Mouse (Mus musculus) CH12.LX (cell line): ENCODE results near the gene Dcps.

Experiments
- CHD1 ChIP-seq: IDR thresholded peaks from 2 replicates; pipeline ENCODE4 v1.6.1; 2012; ENCODE audit warnings: low read depth, low read length, improper control_type of control experiment, inconsistent platforms
- CTCF ChIP-seq, 2 experiments: IDR thresholded peaks in 1 of 2; conservative IDR thresholded peaks in 1 of 2; 2 replicates each; pipeline ENCODE4 v1.5.1; 2011 to 2012; ENCODE audit warnings: low read depth in 2 of 2, low read length in 2 of 2, improper control_type of control experiment in 1 of 2, inconsistent platforms in 1 of 2, mild to moderate bottlenecking in 1 of 2, moderate library complexity in 1 of 2
- EP300 ChIP-seq: IDR thresholded peaks from 2 replicates; pipeline ENCODE4 v1.6.1; 2011; ENCODE audit warnings: low read length, improper control_type of control experiment
- KAT2A ChIP-seq: IDR thresholded peaks from 2 replicates; pipeline ENCODE4 v1.6.1; 2012; ENCODE audit warnings: low read length, improper control_type of control experiment, inconsistent platforms; ENCODE audit not compliant: insufficient replicate concordance
- MEF2A ChIP-seq: IDR thresholded peaks from 2 replicates; pipeline ENCODE4 v1.6.1; 2014; ENCODE audit warnings: low read depth, mild to moderate bottlenecking, inconsistent platforms, low read length, improper control_type of control experiment, borderline replicate concordance
- MYC ChIP-seq: IDR thresholded peaks from 2 replicates; pipeline ENCODE4 v1.6.1; 2011; ENCODE audit warnings: low read depth, mild to moderate bottlenecking, improper control_type of control experiment, low read length
- NRF1 ChIP-seq: IDR thresholded peaks from 2 replicates; pipeline ENCODE4 v1.6.1; 2014; ENCODE audit warnings: low read depth, mild to moderate bottlenecking, inconsistent platforms, low read length, improper control_type of control experiment, moderate library complexity
- POLR2A ChIP-seq: IDR thresholded peaks from 2 replicates; pipeline ENCODE4 v1.6.1; 2011; ENCODE audit warnings: low read depth, mild to moderate bottlenecking, improper control_type of control experiment, low read length
- SMC3 ChIP-seq: IDR thresholded peaks from 2 replicates; pipeline ENCODE4 v1.6.1; 2011; ENCODE audit warnings: low read depth, low read length, improper control_type of control experiment
- USF1 ChIP-seq: IDR thresholded peaks from 2 replicates; pipeline ENCODE4 v1.6.1; 2014; ENCODE audit warnings: low read depth, mild to moderate bottlenecking, inconsistent platforms, low read length, improper control_type of control experiment
- ZMIZ1 ChIP-seq: IDR thresholded peaks from 2 replicates; pipeline ENCODE4 v1.6.1; 2012; ENCODE audit warnings: low read depth, mild to moderate bottlenecking, inconsistent platforms, low read length, improper control_type of control experiment
- ZNF384 ChIP-seq: IDR thresholded peaks from 2 replicates; pipeline ENCODE4 v1.6.1; 2012; ENCODE audit warnings: low read depth, low read length, improper control_type of control experiment, inconsistent platforms

DNA sequence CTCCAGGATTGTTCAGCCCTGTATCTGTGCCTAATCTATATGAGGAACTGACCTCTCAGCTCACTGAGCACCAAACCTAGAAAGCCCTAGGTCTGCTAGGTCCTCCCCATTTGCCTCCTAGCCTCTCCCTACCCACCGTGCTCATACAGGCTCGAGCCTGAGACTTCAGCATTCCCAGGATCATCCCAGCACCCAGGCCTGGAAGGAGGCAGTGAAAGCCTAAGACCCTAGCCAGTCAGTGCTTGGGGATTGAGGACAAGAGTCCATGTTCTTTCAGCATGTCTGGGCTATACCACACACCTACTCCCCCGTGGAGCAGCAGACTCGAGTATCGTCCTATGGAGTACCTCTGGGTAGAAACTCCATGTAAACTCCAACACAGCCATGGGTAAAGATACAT is 68.5 kb downstream of the Dcps start:
- TF ChIP-seq KAT2A (no peak), CTCF (conservative IDR thresholded peaks at IDR 0.05 in 1 of 2, IDR thresholded peaks at IDR 0.05 in 1 of 2; ENCODE audit: low read depth in 2 of 2, low read length in 2 of 2) (no peak), MYC (no peak), USF1 (no peak), MEF2A (no peak), ZNF384 (no peak), SMC3 (no peak), CHD1 (no peak), POLR2A (no peak), EP300 (no peak), NRF1 (no peak), ZMIZ1 (no peak)
